Mouse (Mus musculus) cerebellum, adult 11 months (tissue): ENCODE data around the gene Slc26a10.
"Not testable (repeated sequence)": the region's sequence is repeated elsewhere in the genome, so short reads cannot be mapped to it uniquely, and the experiment has no call there.

Experiments used
- DNase-seq: peaks from one replicate; pipeline ENCODE4 v3.0.0; 2022

Gene Slc26a10

DNA sequence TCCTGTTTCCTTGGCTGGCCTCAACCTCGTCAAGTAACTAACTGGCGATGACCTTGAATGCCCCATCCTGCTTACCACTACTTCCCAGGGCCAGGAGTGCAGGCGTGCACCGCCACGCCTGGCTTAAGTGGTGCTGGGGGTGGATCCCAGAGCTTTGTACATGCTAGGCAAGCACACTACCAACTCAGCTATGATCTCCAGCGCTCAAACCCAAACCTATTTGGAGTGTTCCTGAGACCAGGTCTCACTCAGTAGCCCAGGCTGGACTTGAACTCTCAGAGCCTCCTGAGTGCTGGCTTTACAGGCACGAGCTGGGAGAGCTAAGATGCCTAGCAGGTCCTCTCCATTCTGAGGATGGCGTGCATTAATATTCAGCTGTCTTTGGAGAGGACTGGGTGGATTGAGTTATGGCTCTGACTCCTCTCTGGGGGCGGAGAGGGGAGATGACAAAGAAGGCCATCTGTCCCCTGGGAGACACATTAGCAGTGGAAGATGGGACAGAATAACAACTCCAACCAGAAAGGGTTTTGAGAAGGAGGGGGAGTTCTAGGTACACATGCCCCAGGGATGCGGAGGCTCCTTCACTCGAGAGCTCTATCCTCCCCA, 17.2 kb upstream of the Slc26a10 start:
- DNase-seq, result no peak

DNA sequence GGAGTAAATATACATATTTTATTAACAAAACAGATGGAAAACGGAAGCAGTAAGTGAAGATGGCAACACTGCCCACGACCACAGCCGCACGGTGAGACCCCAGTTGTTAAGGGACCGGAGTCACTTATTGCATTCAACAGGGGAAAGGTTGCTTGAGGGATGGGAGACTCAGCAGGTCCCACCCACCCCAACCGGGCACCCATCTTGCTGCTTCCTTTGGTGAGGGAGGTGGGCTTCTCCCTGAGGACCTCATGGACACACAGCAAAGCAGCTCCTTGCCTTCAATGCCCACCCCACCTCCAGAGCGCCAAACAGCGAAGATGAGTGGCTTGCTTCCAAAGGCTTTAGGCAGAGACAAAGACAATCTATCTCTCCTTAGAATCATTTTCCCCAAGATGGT, 16.7 kb upstream of the Slc26a10 start:
- no peak for DNase-seq

- peak; percentile 51 for DNase-seq
Measured at GRCm38 (mm10) chr10:127196392-127196791, 15.9 kb upstream of the Slc26a10 start.

GRCm38 (mm10) chr10:127195328-127196129, 15.1 kb upstream of the Slc26a10 start, which contains the start of gene Dtx3:
Gene Dtx3, minus strand, starts transcription at chr10:127195728.
- DNase-seq, result no peak

- peak; percentile 67 for DNase-seq
Measured at GRCm38 (mm10) chr10:127194428-127195327, 14.2 kb upstream of the Slc26a10 start.

- DNase-seq, result no peak
Measured at GRCm38 (mm10) chr10:127193011-127193410, 12.6 kb upstream of the Slc26a10 start.

DNA sequence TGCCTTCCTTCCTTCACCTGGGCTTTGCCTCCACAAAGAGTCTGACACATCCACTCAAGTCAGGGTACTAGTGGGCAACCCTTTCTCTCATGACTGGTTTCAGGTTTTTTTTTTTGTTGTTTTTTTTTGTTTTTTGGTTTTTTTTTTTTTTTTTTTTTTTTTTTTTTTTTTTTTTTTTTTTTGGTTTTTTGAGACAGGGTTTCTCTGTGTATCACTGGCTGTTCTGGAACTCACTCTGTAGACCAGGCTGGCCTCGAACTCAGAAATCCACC, 11.5 kb upstream of the Slc26a10 start:
- DNase-seq, result not testable (repeated sequence)

DNA sequence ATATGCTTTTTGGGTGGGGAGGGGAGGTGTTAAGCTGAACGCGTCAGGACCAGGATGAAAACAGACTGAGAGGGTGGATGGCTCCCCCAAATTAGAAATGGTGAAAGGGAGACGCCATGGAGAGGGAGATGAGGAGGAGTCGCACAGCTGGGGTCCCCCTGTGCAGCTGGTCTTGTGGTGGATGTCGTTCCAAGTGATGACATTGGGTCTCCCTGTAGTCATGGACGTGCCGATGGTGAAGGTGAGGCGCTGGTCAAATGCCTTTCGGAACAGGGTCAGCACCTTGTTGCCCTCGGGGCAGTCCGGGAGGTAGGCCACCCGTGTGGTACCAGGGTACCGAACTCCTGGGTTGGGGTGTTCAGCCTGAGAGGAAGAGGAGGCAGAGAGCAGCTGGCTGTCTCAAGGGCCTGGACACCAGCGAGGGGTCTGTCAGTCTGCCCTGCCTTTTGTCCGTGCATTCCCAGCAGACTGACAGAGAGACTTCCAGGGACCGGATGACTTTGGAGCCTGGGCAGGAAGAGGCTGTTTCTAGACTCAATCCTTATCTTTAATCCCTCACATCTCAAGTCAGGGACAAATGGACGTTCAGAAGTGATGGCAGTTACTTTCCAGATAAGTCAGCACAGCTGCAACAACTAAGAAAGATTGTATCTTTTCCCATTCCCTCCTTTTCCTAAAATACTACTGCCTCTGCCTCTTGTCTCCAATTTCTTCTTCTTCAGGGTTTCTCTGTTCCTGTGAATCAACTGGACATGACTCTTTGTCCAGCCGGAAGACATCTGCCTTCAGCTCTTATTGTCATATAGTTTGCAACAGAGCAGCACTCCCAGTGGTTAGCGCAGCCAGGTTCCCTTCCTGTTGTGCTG, 11.0 kb upstream of the Slc26a10 start:
- DNase-seq, result no peak

GRCm38 (mm10) chr10:127190398-127191190, 10.1 kb upstream of the Slc26a10 start:
- DNase-seq, result no peak

DNA sequence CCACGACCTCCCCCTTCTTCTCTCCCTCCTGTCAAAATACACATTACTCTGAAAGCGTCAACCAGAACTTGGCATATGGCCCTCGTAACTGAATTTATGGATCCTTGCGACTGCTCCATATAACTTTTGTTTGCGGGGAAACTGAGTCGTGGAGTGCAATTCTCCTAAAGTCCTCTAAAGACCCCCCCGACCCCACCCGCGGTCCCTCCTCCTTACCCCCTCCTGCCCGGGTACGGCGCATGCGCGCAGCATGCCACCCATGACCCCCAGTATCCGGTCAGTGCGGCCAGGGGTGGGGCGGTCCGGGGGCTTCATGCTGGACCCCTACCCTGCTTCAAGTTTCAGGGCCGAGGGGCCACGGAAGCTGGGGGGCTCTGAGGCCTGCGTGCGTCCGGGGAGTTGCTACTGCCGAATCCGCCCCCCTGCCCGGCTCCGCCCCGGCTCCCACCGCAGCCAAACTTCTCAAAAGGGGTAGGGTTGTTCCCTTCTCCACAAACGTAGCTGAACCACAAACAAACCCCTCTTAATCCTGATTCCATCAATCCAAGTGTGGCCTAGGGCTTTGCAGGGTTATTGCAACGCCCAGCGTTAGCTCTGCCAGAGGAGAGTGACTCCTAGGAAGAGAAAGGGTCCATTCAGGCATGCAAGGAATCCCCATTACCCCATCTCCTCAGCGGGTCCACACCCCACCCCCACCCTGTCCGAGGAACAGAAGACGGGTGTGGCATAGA, 9.4 kb upstream of the Slc26a10 start, which contains the start of gene Arhgef25:
Gene Arhgef25, minus strand, starts transcription at position 433 of the 731 bp plus-strand sequence.
- DNase-seq, result no peak

GRCm38 (mm10) chr10:127189116-127189650, 8.7 kb upstream of the Slc26a10 start:
- DNase-seq, result peak; percentile 55

DNA sequence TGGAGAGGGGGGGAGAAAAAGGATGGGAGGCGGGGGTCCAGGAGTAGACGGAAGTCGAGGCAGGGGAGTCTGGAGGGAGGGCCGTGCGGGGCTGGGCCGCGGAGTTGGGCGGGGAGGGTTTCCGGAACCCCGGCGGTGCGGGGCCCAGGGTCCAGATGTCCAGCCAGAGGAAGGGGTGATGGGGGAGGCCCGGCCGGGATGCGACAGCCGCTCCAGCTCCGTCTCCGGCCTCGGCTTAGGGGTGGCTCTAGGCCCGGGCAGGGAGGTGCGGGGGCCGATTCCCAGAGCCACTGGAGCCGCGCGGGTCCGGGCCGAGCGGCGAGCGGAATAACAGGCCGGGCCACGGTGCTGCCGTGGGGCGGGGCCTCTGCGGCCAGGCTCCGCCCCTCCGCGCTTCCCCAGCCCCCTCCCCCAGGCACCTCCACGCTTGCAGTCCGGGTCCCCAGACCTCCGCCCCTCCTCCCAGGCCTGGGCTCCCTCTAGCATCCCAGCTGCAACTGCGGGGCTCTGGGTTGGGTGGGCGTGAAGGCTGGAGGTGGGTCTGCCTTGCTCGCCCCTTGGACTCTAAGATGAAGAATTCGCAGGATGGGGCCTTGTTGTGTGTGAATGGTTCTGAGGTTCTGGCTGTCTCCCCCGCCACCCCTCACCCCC, 8.1 kb upstream of the Slc26a10 start:
- peak; percentile 70 for DNase-seq

DNA sequence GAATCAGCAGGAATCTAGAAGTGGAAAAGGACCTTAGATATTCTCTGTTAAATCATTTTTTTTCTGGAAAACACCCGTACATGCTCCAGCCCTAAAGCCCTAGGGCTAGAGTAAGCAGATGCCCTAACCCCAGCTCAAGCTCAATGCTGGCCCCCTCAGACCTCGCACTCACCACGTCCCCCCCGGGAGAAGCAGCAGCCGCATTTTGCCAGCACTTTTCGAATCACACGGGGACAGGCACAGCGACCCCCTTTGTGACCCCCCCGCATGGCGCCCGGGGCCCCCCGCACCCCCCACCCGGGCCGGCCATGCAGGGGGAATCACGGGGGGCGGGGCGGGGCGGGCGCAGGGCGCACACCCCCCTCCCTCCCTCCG, 7.6 kb upstream of the Slc26a10 start:
- DNase-seq, result no peak

GRCm38 (mm10) chr10:127187371-127188078, 7.1 kb upstream of the Slc26a10 start:
- DNase-seq, result peak; percentile 54

- no peak for DNase-seq
Measured at GRCm38 (mm10) chr10:127186451-127186850, 6.0 kb upstream of the Slc26a10 start.

DNA sequence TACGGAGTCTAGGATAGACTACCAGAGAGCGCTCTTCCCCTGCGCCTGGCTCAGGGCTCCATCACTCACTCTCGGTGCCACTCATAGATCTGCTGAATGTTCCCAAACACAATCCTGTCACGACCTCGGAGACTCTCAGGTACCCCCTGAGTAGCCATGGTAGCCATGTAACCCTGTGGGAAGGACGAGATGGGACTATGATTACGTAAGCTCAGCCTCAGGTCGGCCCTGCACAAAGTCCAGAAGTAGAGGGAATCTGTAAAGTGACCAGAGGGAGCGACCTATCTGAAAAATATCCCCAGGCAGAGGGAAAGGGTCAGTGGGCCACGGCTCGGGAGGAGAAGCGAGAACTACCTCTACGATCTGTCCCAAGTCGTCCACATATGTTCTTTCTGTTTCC, 5.1 kb upstream of the Slc26a10 start:
- no peak for DNase-seq

DNA sequence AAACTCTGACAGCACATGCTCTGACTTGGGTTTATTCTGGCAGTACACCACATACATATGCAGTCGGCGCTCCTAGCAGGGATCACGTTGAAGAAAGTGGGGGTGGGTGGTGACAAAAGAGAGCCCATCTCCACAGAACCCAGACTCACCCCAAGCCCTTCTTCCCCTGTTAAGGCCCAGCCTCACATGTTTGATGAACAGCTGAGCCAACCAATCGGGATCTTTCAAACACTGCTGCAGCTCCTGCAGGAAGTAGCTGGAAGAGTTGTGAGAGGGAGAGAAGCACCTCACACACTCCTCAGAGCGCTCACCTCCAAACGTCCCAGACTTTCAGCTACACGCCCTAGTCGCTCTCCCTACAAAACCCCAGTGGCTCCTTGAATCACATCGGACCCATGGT, 4.7 kb upstream of the Slc26a10 start:
- no peak for DNase-seq

- no peak for DNase-seq
Measured at GRCm38 (mm10) chr10:127183759-127184158, 3.3 kb upstream of the Slc26a10 start.

DNA sequence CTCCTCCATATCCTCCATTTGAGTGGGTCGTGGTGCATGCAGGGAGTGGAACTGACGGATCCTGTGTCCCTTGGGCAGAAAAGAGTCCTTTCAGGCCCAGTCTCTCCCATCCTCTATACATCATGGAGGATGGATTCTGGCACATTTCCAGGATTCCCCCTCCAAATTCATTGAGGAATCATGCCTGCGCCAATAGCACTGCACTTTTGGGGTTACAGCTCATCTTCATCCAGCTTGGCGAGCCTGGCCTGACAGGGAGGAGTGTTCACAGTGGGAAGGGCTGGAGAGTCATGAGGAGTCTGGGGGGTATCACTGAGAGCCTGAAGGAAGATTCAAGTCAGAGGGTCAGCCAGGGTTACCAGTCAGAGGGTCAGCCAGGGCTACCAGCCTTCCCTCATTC, 2.2 kb upstream of the Slc26a10 start:
- DNase-seq, result no peak

GRCm38 (mm10) chr10:127181566-127181965, 1.1 kb upstream of the Slc26a10 start:
- DNase-seq, result no peak
